Mouse (Mus musculus) left cerebral cortex, adult 18-20 months (tissue): ENCODE measurements around the gene Map1s. TPM values are rescaled to one million over a fixed set of nuclear protein-coding genes. Genes with fewer than 3 reads are reported as not detected.

Experiments
- DNase-seq, 2 experiments: peaks; one replicate each; pipeline ENCODE4 v3.0.0; 2021 to 2022; ENCODE audit warnings: low spot score in 2 of 2, mixed read lengths in 1 of 2
- total RNA-seq, 2 experiments: library from RNA; stranded (reverse); gene quantifications; 2 replicates each; pipeline ENCODE4 v1.2.3; 2021

Map1s gene
- total RNA-seq, 2 experiments from 2014 or later: 87.1 to 98.0 TPM

DNA sequence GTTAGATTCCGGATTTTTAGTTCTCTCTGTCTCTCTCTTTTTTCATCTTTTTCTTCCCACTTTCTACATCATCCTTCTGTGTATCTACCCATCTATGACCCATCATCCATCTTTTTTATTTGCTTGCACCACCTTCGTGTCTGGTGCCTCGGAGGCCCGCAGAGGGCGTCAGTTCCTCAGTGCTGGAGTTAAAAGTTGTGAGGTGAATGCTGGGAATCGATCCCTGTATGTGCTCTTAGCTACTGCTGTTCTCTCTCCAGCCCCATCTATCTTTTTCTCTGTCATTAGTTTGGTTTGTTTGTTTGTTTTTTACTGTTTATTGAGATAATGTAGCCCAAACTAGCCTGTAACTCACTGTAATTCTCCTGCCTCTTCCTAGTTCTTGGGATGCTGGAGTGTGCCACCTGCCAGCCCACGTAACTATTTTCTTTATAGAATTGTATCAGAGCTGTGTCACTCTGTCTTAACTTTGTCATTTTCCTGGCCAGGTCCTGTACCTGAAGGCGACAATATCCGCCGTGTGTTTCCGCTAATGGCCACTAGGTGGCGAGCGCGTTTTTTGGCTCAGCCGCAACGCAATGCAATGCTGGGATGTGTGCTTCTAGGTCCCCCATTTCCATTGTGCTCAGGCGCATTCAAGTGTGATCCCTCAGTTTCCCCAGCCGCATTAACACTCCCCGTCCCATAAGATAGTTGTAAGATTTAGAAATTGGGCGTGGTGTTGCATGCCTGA lies 7.9 kb upstream of the Map1s start:
- DNase-seq: peak; percentile 83 to 88

- no peak for DNase-seq
Observed at GRCm38 (mm10) chr8:70898661-70899198, 7.0 kb upstream of the Map1s start.

DNA sequence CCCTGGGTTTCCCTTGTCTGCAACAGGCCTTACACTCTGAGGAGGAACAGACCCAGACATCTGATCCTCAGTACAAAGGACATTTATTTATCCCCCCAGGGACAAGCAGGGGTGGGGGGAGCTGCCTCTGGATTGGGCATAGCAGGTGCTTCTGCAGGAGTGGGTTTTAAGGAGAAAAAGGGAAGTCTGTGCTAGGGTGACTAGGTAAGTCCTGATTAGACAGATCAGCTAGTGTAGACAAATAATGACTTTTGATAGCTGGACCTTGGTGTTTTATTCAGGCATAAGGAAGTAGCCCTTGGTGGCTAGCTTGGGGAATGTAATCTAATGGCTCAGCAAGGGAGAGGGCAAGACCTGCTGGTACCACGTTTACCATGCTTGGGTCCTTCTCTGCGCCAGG lies 6.5 kb upstream of the Map1s start:
- DNase-seq: no peak

DNA sequence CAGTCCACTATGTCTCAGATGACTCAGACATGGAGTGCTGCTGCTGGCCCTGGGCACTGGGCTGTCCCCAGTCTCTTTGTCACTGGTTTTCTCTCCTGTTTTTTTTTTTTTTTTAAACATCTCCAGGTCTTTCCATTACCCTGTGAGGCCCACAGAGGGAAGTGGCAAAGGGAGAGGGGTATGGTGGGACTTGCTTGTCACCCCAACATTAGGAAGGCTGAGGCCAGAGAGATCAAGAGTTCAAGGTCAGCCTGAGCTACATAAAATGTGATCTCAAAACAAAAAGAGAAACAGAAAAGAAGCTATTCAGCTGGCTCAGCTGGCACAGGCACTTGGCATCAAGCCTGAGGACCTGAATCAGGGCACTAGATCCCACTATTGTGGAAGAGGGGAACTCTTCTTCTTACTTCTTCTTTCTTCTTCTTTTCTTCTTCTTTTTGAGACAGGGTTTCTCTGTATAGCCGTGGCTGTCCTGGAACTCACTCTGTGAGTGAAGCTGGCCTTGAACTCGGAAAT lies 4.8 kb upstream of the Map1s start:
- no peak for DNase-seq

- no peak for DNase-seq
Observed at GRCm38 (mm10) chr8:70902211-70902610, 3.5 kb upstream of the Map1s start.

GRCm38 (mm10) chr8:70903112-70903511 lies 2.6 kb upstream of the Map1s start:
- DNase-seq: no peak

DNA sequence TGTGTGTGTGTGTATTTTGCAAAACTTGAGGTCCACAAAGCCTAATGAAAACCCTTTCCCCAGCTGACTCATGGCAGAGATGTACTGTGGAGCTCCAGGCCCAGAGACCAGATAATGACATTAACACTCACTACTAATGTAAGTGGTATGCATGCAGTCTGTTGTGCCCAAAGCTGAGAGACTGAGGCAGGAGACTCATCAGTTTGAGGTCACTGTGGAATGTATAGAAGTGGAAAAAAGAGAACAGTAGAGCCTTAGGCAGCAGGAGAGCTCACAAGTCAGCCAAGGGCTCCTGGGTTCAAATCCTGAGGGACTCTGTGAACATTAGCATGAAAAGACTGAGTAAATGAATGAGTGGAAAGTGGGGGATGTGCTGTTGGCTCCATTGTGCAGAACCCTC lies 2.1 kb upstream of the Map1s start:
- DNase-seq: no peak

DNA sequence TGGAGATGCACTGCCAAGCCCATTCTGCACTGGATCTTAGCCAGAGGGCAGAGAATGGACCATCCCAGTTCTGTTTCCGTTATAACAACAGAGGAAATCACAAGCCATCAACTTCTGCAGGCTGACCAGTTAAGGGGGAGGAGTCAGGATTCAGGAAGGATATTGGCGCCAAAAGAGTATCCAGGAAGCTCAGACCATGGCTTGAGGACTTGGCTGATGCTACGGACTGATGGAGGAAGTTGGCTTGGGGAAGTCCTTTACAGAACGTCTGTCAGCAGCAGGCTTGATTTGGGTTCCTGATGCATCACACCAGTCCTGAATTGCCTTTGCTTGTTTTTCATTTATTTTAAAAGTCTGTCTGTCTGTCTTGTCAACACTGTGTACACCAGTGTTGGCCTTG lies 1.2 kb upstream of the Map1s start:
- no peak for DNase-seq

DNA sequence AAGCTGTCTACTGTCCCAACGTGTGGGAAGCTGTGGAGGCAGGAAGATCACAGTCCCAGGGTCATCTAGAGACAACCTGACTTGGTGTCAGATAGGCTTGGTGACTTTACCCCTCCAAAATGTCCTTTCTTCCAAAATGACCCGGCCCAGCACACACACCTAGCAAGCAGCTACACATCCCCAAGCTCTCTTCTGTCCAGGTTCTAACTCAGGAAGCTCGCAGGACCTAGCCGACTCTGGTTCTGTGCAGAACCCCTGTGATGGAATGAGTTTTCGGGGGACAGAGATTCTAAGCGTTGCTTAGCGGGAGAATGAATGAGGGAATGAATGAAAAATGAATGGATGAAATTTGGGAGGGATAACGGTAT lies 285 bp upstream of the Map1s start:
- no peak for DNase-seq

DNA sequence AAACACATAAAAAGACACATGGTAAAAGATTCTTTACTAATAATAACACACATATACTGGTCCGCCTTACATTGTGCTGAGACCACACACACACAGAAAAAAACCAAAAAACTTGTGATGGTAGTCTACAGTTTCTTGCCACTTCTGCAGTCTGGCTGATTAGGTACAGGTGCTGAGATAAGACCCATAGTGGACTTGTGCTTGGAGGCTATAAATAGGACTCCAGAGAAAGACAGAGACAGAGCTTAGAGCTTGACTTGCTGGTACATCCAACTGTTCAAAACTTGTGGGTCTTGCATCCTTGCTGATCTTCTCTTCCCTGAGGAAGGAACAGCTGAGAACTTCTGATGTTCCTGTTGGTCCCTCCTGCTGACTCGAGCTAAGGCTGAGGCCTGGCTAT lies 1.8 kb downstream of the Map1s start:
- no peak for DNase-seq

DNA sequence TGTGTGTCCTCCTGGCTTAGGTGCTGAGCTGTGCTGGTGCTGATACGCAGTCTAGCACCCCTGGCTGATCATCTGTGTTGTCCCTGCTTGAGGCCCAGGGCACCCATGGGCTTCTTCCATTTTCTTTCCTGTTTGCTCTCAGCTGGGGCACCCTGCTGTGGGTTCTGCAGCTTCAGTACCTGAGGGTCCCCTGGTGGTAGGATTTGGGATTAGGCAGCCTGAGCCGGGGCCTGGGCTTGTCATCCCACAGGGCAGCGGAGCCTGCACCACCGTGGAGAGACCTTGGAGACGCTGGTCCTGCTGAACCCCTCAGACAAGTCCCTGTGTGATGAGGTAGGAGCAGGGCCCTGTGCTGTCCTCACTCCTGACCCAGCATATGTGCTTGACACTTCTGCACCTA lies 5.9 kb downstream of the Map1s start:
- no peak for DNase-seq

- no peak for DNase-seq
Observed at GRCm38 (mm10) chr8:70912955-70913354, 7.2 kb downstream of the Map1s start.

DNA sequence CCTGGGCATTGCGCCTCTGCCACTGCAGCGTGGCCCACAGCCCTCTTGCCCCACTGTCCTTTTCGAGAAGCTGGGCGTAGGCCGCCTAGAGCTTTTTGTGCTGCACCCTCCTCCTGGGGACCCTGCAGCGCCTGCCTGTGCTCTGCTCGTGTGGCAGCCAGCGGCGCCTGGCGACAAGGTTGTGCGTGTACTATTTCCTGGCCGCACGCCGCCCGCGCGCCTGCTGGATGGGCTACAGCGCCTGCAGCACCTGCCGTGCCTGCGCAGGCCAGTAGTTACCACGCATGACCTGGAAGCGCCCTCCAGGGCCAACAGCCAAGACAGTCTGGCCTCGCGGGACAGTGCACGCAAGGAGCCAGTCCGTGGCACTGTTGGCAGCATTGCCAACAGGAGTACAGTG lies 7.8 kb downstream of the Map1s start:
- DNase-seq: no peak

GRCm38 (mm10) chr8:70914704-70915103 lies 9.0 kb downstream of the Map1s start:
- no peak for DNase-seq

DNA sequence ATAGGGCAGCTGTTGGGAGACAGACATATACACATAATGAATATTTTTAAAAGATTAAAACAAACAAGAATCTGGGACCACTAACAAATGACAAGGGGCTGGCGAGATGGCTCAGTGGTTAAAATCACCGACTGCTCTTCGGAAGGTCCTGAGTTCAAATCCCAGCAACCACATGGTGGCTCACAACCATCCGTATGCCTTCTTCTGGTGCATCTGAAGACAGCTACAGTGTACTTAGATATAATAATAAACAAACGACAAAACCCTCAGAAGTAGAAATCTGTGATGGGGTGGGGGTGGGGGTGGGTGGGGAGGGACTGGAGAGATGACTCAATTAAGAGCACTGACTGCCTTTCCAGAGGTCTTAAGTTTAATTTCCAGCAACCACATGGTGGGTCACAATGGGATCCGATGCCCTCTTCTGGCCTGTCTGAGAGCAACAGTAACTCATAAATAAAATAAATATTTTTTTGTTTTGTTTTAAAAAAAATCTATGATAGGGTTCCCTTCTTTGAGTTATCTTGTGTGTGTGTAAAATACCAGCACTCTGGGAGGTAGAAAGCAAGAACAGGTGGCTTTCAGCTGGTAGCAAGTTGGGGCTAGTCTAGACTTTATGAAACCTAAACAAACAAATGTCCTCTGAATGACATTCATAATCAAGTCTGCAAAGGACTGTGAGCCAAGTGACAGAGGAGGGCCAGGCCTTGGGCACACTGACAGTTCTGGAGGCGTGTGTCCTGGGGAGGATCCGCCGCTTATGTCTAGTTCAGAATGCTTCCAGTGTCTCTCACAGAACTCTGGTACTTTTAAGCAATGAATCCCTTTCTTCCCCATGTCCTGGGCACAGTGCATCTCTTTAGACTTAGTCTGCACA lies 14.6 kb downstream of the Map1s start:
- peak in 1 of 2 experiments; percentile 56 for DNase-seq

DNA sequence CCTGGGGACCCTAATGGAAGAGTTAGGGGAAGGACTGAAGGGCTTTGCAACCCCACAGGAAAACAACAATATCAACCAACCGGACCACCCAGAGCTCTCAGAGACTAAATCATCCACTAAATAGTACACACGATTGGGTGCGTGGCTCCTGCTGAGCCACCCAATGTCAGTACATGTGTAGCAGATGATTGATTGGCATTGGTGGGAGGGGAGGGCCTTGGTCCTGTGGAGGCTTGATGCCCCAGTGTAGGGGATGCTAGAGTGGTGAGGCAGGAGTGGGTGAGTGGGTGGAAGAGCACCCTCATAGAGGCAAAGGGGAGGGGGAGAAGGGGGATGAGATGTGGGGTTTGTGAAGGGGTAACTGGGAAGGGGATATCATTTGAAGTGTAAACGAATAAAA lies 18.4 kb downstream of the Map1s start:
- DNase-seq: peak in 1 of 2 experiments; percentile 0

DNA sequence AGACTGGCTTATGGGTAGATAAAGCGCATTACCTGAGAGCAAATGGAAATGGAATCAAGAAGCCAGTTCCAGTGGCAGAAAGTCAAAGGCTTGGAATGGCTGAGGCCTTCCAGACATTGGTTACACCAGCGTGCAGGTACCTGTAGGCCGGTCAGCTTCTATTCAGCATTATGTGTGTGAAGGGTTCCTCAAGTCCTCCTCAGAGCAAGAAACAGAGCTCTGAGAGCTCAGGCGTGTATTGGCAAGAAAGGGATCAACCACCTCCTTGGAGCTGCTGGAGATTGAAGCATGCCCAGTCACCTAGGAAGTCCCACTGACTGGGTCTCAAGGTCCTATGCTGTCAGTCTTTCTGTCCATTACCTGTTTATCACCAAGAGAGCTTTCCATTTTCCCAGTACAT lies 20.0 kb downstream of the Map1s start:
- no peak for DNase-seq

- no peak for DNase-seq
Observed at GRCm38 (mm10) chr8:70926396-70926795, 20.7 kb downstream of the Map1s start.

GRCm38 (mm10) chr8:70928096-70928495 lies 22.4 kb downstream of the Map1s start:
- DNase-seq: no peak

DNA sequence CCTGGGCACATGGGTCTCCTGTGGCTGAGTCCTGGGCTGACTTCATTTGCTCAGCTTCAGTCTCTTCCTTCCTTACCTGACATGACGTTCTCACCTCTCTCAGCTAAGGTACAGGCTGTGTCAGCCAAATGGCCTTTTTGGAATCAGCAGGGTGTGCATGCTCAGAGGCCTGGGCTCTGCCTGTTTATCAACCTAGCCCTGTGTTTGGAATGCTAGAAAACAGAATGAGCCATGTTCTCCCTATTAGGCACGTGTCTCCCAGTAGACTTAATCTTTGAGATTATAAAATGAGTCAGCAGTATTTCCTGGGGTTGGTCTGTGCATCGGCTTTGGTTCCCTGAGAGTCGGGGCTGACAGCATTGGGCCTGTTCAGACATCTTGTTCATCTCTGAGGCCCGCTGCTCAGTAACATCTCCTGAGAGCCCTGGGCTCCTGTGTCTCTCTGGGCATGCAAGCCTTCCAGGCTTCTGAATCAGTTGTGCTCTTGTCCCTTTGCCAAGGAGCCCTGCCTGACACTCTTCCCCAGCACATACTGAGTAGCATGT lies 23.1 kb downstream of the Map1s start:
- DNase-seq: no peak

DNA sequence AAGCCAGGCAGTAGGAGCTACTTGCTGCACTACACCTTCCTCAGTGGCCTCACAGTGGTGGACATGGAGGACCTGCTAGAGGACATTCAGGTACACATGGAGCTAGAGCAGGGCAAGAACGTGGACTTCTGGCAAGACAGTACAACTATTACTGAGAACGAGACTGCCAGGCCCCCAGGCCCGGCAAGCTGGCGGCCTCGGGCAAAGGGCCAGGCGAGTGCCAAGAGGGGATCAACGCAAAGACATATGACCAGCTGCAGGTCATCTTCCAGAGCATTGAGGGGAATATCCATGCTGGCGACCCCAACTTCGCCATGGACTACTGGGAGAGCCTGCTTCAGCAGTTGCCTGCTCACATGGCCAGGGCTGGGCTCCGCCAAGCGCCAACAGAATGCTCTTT lies 26.0 kb downstream of the Map1s start:
- DNase-seq: no peak

DNA sequence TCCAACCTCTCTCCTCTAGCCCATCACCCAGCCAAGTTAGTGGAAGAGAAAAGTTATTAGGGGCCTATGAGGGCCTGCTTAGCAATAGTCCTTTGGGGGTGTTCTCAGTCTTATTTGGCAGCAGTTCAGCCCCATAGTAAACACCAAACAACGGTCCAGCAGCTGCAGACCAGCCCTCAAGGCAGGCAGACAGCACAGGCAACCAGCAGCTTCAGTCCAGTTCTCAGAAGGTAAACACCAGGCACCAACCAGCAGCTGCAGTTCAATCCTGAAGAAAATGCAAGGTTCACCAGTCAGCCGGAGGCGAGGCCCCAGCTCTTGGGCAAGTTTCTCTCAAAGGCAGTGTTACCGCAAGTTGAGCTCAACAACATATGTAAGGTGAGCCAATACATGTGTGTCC lies 27.3 kb downstream of the Map1s start:
- no peak for DNase-seq
